Mouse (Mus musculus): Measurements from ENCODE around the gene Aif1.

GRCm38 (mm10) chr17:35180093-35180492 lies 4.2 kb upstream of the Aif1 start:
- TF ChIP-seq EP300 (IDR thresholded peaks at IDR 0.05; ENCODE audit: insufficient read depth, low read depth, low read length) (no peak), CTCF (IDR thresholded peaks at IDR 0.05; ENCODE audit: low read depth, low read length) (no peak)
